Mouse (Mus musculus) forebrain, postnatal 0 days (tissue): ENCODE results near the gene Ibtk. TPM values are rescaled to one million over a fixed set of nuclear protein-coding genes. Genes with fewer than 3 reads are reported as not detected.

Experiments
- ATAC-seq: fragments of 200-750 bp; cut with Nextera tagmentation; 2 replicates; pipeline ENCODE4 v1.8.0; 2017; ENCODE audit warnings: mild to moderate bottlenecking, moderate library complexity
- DNase-seq: peaks from one replicate; pipeline ENCODE4 v3.0.0-alpha.2; 2015
- H3K27ac ChIP-seq: fragments of 300-500 bp; sonication (generic); 2 replicates; pipeline ENCODE4 v1.5.1; 2014; ENCODE audit warnings: low read depth, mild to moderate bottlenecking, antibody characterized with exemption, low read length, moderate library complexity, mixed read lengths
- H3K27me3 ChIP-seq: fragments of 300-500 bp; sonication (generic); 2 replicates; pipeline ENCODE4 v1.6.1; 2014; ENCODE audit warnings: mild to moderate bottlenecking, low read length, mixed read lengths; ENCODE audit not compliant: insufficient read depth
- H3K36me3 ChIP-seq: fragments of 300-500 bp; sonication (generic); 2 replicates; pipeline ENCODE4 v1.6.1; 2014; ENCODE audit warnings: mild to moderate bottlenecking, moderate library complexity; ENCODE audit not compliant: insufficient read depth
- H3K4me1 ChIP-seq: fragments of 300-500 bp; sonication (generic); 2 replicates; pipeline ENCODE4 v1.6.1; 2014; ENCODE audit warnings: antibody characterized with exemption; ENCODE audit not compliant: insufficient read depth
- H3K4me2 ChIP-seq: fragments of 300-500 bp; sonication (generic); 2 replicates; pipeline ENCODE4 v1.6.1; 2014; ENCODE audit warnings: low read depth, mild to moderate bottlenecking, moderate library complexity
- H3K4me3 ChIP-seq: fragments of 300-500 bp; sonication (generic); 2 replicates; pipeline ENCODE4 v1.5.1; 2014; ENCODE audit warnings: low read depth, low read length, mixed read lengths
- H3K9ac ChIP-seq: fragments of 300-500 bp; sonication (generic); 2 replicates; pipeline ENCODE4 v1.6.1; 2014; ENCODE audit warnings: mild to moderate bottlenecking
- H3K9me3 ChIP-seq: fragments of 300-500 bp; sonication (generic); 2 replicates; pipeline ENCODE4 v1.6.1; 2016; ENCODE audit warnings: low read length
- CTCF ChIP-seq: sonication (generic); IDR thresholded peaks from 2 replicates; pipeline ENCODE4 v1.5.1; 2016; ENCODE audit warnings: antibody characterized with exemption, control low read depth, low read depth
- WGBS: fragments of 180-500 bp; shearing (Covaris S2); extraction: QIAGEN DNeasy Blood & Tissue Kit; methylation state at CpG from one replicate; pipeline ENCODE4 v1.1.7; 2014; 5-methylcytosine and 5-hydroxymethylcytosine counted together
- polyA plus RNA-seq: library from polyadenylated mRNA; unstranded; fragments of >200 nt; fragmentation: Nextera tagmentation; extraction: Ambion mirVana; gene quantifications from 2 replicates; pipeline ENCODE4 v1.2.1, GENCODE M21; 2015
- total RNA-seq: library from RNA; depleted of rRNA; stranded (reverse); fragments of >200 nt; gene quantifications from 2 replicates; pipeline ENCODE4 v1.2.3, GENCODE M21; 2014

Gene Ibtk
- total and polyA plus RNA-seq, 2 experiments from 2014 or later: 16.3 to 25.6 TPM

DNA sequence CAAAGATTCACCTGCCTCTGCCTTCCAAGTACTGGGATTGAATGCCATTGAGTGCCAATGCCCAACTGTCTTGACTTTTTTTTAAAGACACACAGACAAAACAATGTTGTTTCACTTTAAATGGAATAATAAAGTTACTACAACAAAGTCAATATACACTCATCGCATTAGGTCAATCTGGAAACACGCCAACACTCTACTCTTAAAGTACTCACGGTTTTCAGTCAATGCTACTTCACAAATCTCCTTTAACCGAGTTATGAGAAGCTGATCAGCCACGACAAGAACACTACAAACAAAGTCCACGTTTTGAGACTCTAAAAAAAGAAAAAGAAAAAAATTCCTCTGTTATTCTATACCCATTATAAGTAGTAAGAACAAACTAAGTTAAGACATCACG, 31.8 kb downstream of the Ibtk start:
- Histone ChIP-seq H3K27me3 (no peaks in the 10 kb centered on the region), H3K36me3 (peaks cover 58% of the 10 kb centered on the region), H3K27ac (no peak overlapping the region), H3K9ac (no peak overlapping the region), H3K9me3 (no peaks in the 10 kb centered on the region), H3K4me1 (no peaks in the 10 kb centered on the region), H3K4me3 (no peak overlapping the region), H3K4me2 (no peak overlapping the region)
- DNase-seq (no peak), ATAC-seq (no peak)
- TF ChIP-seq CTCF: no peak
- 89% methylated on average over 7 of the region's 7 CpGs for WGBS

DNA sequence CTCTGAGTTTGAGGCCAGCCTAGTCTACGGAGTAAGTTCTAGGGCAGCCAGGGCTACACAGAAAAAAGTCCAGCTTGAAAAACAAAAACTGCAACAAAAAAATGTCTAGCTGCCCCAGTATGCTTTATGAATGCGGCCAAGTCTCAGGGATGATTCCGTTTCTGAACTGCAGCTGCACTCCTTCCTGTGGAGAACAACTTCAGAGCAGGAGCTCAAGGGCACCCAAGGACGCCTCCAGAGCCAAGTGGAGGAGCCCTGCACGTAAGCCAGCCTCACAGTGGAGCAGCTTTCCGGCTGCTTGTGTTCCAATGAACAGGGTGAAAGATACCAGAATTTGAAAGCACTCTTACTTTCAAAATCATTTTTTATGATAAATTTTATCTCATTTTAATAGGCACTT, 41.8 kb downstream of the Ibtk start:
- ATAC-seq (no peak), DNase-seq (no peak)
- Histone ChIP-seq H3K4me2 (no peak overlapping the region), H3K4me1 (no peaks in the 10 kb centered on the region), H3K4me3 (no peak overlapping the region), H3K9ac (no peak overlapping the region), H3K9me3 (no peaks in the 10 kb centered on the region), H3K36me3 (peaks cover 59% of the 10 kb centered on the region), H3K27ac (no peak overlapping the region), H3K27me3 (no peaks in the 10 kb centered on the region)
- TF ChIP-seq CTCF: no peak
- 93% methylated on average over 6 of the region's 6 CpGs for WGBS

DNA sequence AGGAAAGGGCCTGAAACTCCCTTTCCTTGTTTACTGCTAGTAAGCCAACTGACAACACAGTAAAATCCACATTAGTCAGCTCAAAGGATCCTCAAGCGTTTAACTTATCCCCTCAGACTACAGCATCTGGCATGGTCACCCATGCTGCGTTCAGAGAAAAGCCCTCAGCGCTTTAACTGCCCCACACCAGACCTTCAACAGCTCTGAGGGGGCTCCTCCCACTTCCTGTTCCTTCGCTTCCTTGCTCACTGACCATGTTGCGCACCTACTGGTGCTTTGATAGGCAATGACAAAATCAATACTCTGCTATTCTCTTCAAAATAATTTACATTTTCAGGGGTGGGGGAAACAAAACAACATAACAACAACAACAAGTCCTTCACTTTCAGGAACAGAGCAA, 47.2 kb downstream of the Ibtk start:
- H3K27me3 ChIP-seq: no peaks in the 10 kb centered on the region
- H3K4me1 ChIP-seq: no peaks in the 10 kb centered on the region
- ATAC-seq: no peak
- no peak overlapping the region for H3K4me3 ChIP-seq
- H3K27ac ChIP-seq: no peak overlapping the region
- 94% methylated on average over 5 of the region's 5 CpGs for WGBS
- H3K4me2 ChIP-seq: no peak overlapping the region
- peaks cover 38% of the 10 kb centered on the region for H3K36me3 ChIP-seq
- DNase-seq: no peak
- TF ChIP-seq CTCF: no peak
- H3K9ac ChIP-seq: no peak overlapping the region
- H3K9me3 ChIP-seq: no peaks in the 10 kb centered on the region

DNA sequence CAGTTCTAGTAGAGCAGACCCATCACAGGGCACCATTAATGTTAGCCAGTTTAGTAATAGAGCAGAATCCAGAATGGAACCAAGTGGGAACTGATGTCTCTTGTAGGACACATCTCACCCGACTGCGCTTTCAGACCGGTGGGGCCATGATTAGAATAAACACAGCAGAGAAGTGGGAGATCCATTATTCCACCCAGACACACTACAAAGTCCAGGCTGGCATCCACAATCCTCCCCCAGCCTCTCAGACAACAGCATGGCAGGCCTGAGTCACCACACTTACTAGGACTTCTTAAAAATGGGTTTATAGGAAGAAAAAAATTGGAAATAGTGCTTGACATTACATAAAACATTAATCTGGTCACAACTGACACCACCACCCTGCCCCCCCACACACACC, 53.5 kb downstream of the Ibtk start:
- Histone ChIP-seq H3K4me1 (no peaks in the 10 kb centered on the region), H3K4me3 (no peak overlapping the region), H3K9me3 (no peaks in the 10 kb centered on the region), H3K4me2 (no peak overlapping the region), H3K27ac (no peak overlapping the region), H3K9ac (no peak overlapping the region), H3K27me3 (no peaks in the 10 kb centered on the region), H3K36me3 (peaks cover 12% of the 10 kb centered on the region)
- no peak for TF ChIP-seq CTCF
- no peak for ATAC-seq
- WGBS: 99% methylated on average over 3 of the region's 3 CpGs
- DNase-seq: no peak

DNA sequence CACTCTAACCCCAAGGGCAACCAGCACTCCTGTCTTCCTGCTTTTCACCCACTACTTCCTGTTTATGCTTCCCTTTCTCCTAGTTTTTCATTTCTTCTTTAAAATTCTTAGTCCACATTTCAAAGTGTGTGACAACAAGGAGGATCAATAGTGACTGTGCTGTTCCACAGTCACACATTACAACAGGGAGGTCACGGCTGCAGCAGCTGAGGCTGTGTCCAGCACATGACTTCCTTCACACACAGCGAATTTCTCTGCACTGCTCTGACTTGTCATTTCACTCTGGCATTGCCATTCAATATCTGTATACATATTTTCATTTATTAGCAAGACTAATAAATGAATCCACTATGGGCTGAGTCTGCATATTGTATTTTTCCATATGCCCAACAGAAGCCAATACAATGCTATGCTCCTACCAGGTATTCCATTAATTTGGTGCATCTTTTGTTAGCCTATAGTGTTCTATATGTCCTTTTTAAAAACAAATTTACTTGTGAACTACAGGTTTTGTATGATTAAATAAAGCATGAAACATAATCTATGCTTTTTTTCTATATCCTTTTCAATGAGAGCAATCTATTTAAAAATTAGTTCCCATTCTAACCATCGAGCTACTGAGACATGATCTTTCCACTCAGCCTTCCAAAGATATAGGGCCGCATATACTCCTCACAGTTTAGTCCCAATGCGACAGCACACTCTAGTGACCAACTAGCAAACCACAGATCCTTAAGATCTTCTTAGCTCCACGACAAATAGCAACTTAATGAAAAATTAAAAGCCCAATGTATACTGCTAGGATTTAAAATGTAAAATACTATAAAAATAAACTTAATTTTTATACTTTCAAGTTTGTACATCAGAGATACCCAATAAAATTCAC, 55.7 kb downstream of the Ibtk start:
- H3K4me2 ChIP-seq: no peak overlapping the region
- H3K9me3 ChIP-seq: no peaks in the 10 kb centered on the region
- no peaks in the 10 kb centered on the region for H3K27me3 ChIP-seq
- ATAC-seq (peak; percentile 95), DNase-seq (peak; percentile 72)
- H3K36me3 ChIP-seq: peaks cover 24% of the 10 kb centered on the region
- TF ChIP-seq CTCF: peak; percentile 80
- no peak overlapping the region for H3K27ac ChIP-seq
- H3K4me3 ChIP-seq: no peak overlapping the region
- 51% methylated on average over 6 of the region's 6 CpGs for WGBS
- H3K4me1 ChIP-seq: no peaks in the 10 kb centered on the region
- H3K9ac ChIP-seq: no peak overlapping the region

DNA sequence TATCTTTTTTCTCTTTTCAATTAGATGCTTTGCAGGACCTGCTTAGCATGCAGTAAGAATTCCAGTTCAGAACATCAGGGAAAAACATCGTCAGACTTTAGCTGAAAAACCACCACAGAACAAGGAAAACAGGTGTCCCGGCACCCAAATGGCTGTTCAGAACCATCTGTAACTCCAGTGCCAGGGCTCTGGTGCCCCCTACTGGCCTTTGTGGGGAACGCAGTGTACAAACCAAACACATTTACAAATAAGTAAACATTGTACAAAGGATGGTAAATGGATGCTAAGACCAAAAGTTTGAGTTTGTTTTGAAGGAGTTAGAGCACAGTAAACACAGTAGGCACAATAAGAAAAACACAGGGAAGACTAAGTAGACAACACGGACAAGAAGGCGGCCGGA, 64.1 kb downstream of the Ibtk start:
- H3K4me2 ChIP-seq: no peak overlapping the region
- H3K4me1 ChIP-seq: no peaks in the 10 kb centered on the region
- no peaks in the 10 kb centered on the region for H3K27me3 ChIP-seq
- H3K9me3 ChIP-seq: peaks cover 6% of the 10 kb centered on the region; the same call in 1 of the 2 replicates
- no peak overlapping the region for H3K27ac ChIP-seq
- DNase-seq (no peak), ATAC-seq (no peak)
- 93% methylated on average over 6 of the region's 6 CpGs for WGBS
- no peak overlapping the region for H3K4me3 ChIP-seq
- no peak overlapping the region for H3K9ac ChIP-seq
- H3K36me3 ChIP-seq: peaks cover 23% of the 10 kb centered on the region
- peak; percentile 55 for TF ChIP-seq CTCF

DNA sequence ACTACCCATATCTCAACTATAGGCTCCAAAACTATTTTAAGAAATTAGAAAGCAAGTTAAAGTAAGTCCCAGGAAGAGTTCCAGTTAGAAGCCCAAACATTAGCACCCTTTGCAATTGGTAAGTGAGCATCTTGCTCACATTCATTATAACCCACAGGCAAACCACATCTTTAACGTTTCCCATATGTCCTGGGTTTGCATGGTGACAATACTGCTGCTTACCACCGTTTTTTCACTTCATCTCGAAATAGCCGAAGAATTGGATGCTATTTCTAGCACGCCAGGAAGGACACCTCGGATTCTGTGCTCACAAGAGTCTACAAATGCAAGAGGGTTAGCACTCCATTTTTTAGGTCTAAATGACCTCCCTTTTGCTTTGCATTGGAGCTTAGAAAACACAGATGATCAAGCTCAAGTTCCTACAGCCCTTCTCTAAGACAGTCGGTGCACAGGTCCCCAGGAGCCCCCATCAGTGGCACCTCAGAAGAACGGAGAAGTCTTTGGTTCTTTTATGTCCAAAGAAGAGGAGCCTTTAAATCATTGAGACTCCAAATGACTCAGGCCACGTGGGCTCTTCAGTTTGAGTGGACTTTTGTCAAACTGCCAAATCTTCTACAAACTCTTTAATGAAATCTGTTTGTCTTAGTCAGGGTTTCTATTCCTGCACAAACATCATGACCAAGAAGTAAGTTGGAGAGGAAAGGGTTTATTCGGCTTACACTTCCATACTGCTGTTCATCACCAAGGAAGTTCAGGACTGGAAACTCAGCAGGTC, 73.8 kb downstream of the Ibtk start:
- Histone ChIP-seq H3K4me1 (no peaks in the 10 kb centered on the region), H3K9me3 (no peaks in the 10 kb centered on the region), H3K27me3 (no peaks in the 10 kb centered on the region), H3K4me2 (no peak overlapping the region), H3K27ac (no peak overlapping the region), H3K4me3 (no peak overlapping the region), H3K9ac (no peak overlapping the region), H3K36me3 (no peaks in the 10 kb centered on the region)
- no peak for ATAC-seq
- TF ChIP-seq CTCF: no peak
- no peak for DNase-seq
- WGBS: 79% methylated on average over 10 of the region's 10 CpGs
